Mouse (Mus musculus) c-Kit-negative CD71-positive TER-119-positive erythroid progenitor cells, embryonic 14.5 days (primary cell): ENCODE data around the gene Manbal.
"Not testable (repeated sequence)": the region's sequence is repeated elsewhere in the genome, so short reads cannot be mapped to it uniquely, and the experiment has no call there.

Experiments
- DNase-seq: peaks from one replicate; pipeline ENCODE4 v3.0.0-alpha.2; 2013; ENCODE audit warnings: low read depth, low spot score

Manbal gene

DNA sequence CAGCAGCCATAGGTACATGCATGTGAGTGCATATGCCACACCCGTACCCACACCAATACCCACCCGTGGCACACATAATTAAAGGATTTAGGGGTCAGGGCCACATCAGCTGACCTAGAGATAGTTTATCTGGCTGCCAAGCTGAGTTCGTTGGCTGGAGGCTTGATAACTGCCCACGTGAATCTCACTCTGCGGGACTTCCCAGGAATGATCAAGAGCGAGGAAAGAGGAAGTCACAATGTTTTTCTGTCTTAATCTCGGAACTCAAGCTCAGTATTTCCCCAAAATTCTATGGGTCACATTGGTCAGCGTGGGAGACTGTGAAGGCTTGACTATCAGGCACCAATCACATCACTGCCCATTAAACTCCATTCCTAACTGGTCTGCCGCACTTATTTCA, 632 bp upstream of the Manbal start:
- no peak for DNase-seq

DNA sequence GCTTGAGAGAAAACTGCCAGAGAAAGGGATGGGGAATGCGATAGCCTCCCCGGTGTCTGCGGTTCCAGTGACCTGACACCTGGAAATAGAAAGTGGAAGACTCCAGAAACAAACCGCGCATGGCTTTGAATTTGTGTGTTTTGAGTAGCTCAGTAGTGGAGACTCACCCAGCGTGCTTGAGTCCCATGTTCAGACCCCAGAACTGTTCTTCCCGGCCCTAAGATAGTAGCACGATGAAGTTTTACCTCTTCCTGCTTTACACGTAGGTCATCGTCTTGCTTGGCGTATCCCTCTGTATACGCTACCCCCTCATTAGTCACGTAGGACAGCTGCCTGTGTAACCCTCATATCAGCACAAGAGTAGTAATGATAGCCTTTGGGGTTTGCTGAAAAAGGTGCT, 597 bp downstream of the Manbal start:
- DNase-seq = no peak

DNA sequence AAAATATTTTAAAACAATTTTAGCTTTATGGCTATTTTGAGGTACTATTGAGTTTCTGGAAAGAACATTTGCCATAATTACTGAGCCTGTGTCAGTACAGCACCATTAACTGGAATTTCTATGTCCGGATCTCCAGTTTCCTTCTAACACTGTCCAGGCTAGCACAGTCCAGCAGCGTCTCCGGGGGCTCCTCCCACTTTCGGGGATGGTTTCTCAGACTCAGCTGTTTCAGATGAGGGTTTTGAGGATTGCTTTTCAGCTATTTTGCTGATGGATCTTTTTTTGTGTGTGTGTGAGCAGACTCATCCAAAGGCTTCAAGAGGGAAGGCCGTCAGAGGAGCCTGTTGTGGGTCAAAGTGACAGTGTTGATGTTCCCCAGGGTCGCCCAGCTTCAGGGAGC, 4.3 kb downstream of the Manbal start:
- DNase-seq = no peak

DNA sequence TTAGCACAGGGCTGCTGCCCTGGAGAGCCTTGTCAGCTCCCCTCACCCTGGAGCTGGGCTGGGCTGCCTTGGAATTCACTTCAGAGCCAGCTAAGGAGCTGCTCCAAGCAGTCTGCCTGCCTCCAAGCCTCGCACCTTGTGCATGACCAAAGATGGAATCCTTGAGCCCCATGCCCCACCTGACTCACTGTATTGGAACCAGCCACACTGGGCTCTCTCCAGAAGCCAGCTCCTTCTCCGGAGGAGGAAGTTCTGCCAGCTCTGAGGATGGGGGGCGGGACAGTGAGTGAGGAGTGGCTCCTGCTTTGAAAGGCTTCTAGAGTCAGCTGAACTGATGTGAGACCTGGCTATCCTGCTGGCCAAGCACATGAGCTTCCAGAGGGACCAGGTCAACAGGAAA, 6.3 kb downstream of the Manbal start:
- no peak for DNase-seq

DNA sequence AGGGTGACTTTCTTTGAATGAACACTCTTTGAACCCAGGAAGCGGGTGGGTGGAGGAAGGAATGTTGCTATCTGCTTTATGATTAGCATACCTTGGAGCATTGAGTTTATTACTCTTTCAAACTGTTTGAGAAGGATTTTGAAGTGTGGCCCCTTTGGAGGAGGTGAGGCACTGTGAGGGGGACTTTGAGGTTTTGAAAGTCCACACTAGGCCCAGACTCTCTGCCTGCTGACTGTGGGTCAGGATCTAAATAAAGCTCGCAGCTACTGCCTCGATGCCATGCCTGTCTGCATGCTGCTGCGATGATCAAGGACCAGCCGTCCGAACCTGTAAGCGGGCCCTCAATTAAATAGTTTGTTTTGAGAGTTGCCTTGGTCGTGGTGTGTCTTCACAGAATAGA, 7.7 kb downstream of the Manbal start:
- DNase-seq = no peak

DNA sequence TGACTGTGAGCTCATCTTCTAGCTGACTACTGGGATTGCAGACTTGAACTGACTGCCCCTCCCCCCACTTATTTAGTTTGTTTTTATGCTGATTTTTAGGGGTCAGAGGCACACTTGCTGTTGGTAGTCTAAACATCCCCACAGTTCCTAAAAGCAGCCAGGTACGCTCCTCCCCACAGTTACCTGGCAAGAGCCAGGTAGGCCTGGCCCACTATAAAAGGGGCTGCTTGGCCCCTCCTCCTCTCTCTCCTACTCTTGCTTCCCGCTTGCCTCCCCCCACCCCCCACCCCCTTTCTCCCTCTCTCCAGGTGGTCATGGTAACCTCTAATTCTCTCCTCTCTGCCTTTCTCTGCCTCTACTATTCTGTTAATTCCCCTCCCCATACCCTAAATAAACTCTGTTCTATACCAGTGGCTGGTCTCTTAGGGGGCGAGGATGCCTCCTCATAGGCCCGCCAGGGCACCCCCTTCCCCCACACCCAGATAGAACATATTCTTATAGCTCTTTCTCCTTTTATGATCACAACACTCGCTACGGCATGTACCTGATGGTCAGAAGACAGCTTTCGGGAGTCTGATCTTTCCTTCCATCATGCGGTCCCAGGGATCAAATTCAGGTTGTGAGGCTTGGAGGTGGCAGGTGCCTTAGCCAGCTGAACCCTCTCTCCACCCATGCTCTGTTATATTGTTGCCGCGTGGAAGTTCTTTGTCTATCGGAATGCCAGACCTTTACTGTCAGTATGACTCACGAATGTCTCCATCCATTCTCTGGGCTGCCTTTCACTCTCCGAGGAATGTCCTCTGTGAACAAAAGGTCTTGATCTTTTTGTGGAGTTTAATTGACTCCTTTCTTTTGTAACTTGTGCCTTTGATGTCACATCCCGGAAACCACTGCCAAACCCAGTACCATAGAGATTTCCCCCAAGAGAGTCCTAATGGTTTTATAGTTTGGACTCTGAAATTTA, 8.7 kb downstream of the Manbal start:
- no peak for DNase-seq

DNA sequence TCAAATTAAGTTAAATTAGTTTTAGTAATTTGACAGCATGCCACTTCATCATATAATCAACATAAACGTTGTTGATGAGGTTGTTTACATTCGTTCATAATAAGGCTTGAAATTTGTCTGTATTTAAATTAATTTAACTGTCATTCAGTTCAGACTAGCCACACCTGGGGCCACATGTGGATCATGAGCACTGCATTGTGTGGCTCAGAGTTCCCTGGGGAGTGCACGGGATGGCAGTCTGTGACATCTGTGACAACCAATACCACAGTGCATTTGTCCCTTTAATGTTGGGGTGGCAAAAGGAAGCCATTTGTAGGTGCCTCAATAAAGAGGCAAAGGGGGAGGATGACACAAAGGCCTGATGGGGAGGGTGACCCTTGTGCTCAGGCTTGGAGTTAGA, 9.6 kb downstream of the Manbal start:
- no peak for DNase-seq

DNA sequence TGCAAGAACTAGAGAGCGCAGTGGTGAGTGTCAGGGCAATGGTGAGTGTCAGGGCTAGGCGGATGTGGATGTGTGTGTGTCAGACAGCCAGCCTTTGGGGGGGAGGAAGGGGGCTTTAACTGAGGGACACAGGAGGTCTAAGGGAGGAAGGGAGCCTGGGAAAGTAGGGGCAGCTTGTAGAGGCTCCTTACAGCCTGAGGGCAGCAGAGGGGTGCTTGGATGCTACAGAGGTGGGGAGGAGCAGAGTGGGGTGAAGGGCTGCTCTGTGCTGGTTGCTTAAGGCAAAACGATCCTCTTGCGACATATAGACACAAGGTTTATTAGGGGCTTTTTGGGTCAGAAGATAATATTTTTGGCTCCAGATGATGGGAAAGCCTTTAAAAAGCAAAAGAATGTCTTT, 17.4 kb downstream of the Manbal start:
- no peak for DNase-seq

DNA sequence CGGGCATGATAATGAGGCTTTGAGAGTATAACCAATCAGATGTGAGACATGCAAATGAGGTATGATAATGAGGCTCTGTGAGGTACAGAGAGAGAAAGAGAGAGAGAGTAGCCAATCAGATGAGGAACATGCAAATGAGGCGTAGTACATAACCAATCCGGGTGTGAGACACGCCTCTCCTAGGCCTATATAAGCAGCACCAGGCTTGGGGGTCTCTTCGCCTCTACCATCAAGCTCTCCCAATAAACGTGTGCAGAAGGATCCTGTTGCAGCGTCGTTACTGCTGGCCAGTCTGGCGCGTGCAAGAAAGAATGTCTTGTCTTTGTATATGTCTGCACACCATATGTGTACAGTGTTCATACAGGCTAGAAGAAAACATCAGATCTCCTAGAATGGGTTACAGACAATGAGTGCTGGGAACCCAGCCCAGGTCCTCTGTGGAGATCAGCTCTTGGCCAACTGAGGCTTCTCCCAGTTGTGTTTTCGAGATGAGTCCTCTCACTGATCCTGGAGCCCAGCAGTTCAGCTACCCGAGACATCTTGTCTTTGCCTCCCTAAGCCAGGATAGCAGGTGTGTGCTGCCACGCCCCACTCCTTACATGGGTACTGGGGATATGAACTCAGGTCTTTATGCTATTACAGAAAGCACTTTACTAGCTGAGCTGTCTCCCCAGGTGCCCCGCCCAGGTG, 21.7 kb downstream of the Manbal start:
- DNase-seq = not testable (repeated sequence)

DNA sequence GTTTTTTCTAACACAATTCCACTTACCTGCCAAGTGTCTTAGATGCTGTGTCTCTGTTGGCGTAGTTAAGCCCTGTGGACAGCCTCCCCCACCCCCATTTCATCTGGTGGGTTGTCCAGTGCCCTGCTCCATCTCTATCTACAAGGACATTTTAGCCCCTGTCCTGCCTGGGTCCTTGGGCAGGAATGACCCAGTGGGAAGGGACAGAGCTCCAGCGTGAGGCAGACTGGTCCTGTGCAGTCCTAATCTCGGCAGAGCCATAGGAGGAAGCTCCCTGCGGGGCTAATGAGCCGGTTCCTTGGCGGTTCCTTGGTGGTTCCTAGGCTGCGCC, 22.2 kb downstream of the Manbal start:
- no peak for DNase-seq

DNA sequence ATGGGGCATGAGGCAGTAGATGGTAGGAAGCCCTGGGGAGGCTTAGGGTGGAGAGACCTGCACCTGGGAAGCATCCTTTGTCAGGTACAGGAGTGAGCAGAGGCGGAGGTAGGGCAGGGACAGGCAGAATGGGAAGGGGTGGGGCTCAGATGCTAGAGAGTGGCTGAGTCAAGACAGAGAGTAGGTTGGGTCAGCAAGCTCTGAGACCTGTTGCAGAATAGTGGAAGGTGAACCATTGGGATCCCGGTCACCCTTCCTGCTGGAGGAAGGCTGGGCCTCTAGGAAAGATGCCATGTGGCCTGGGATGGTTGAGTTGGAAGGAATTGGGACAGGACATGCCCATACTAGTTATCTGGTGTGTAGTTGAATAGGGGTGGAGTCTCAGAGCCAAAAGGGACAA, 24.9 kb downstream of the Manbal start:
- no peak for DNase-seq

DNA sequence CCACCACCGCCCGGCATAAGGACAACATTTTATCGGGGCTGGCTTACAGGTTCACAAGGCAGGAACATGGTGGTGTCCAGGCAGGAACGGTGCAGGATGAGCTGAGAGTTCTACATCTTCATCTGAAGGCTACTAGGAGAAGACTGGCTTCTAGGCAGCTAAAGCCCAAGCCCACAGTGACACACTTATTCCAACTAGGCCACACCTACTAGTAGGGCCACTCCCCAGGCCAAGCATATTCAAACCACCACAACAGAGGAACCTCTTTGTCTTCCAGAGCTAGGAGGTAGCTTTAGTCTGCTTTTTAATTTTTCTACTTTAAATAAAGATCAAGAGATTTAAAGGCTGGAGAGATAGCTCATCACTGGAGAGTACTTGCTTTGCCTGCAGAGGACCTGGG, 26.2 kb downstream of the Manbal start:
- DNase-seq = no peak

DNA sequence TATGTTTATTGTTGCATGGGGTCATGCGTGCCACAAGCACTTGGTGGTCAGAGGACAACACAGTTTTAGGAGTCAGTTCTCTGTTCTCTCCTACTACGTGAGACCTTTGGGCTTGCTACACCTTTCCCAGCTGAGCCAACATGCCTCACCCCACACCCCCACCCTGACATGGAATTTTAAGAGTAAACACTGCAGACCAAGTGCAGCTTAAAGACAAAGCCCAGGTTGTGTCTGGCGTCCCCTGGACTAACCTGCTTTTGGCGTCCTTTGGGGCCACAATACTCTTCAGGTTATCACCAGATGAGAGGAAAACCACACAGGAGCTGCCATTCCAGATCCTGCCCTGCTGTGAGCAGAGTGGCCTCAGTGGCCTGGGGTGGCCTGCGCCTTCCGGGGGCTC, 27.5 kb downstream of the Manbal start:
- DNase-seq = no peak

DNA sequence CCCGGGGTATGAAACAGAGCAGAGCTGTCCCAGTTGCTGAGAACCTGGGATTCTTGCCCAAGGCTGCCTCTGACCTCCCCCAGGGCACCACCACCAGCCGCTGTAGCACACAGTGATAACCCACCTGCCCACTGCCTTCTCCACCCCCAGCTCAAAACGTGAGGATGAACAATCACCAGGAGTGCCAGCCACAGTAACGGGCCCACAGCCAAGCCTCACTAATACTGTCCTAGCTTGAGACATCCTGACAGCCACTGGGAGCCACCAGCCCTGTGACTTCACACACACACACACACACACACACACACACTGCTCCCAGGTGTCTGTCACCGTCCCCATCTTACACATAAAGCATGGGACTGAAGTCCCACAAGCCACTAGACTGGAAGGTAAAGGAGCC, 28.0 kb downstream of the Manbal start:
- no peak for DNase-seq

DNA sequence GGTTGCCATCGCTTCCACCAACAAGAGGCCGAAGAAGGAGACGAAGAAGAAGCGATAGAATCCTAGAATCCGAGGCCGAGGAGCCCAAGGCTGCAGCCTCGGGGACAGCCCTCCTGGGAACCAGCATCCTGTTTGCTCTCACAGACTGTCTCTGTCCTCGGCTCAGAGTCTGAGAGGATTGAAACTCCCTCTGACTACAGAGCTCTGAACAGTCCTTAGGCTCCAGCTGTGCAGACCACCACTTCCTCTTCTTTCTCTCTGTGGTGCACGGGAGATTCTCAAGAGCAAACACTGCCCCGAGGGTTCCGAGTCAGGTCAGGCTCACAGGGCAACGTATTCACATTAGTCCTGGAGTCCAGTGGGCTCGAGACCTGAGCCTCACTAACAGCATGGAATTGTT, 28.6 kb downstream of the Manbal start:
- no peak for DNase-seq

DNA sequence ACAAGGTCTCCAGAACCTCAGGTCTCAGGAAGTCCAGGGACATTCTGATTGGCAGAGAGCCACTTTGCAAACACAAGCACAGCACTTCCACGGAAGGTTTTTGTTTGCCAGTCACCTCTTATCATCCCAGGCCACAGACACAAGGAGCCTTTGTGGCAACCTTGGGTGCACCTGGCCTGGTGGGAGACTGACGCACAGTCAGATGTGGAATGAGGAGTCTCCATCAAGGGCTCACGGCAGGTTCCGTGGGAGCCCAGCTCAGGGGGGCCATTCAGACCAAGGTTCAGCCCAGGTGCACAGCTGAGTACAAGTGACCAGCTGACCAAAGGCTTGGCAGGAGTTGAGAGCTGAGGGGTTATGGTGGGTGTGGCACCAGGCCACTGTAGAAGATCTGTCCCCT, 30.0 kb downstream of the Manbal start:
- no peak for DNase-seq

DNA sequence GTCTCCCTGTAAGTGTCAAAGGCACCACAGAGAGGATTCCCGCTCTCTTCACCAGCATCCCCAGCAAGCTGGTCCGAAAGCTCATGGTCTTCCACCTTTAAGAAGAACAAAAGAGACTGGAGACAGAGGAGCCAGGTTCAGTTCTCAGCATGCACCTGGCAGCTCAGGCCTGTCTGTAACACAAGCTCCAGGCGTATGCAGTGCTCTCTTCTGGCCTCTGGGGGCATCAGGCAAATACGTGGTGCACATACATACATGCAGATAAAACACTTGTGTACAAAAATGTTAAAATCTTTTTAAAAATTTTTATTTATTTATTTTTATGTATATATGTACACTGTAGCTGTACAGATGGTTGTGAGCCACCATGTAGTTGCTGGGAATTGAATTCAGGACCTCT, 31.1 kb downstream of the Manbal start:
- no peak for DNase-seq

DNA sequence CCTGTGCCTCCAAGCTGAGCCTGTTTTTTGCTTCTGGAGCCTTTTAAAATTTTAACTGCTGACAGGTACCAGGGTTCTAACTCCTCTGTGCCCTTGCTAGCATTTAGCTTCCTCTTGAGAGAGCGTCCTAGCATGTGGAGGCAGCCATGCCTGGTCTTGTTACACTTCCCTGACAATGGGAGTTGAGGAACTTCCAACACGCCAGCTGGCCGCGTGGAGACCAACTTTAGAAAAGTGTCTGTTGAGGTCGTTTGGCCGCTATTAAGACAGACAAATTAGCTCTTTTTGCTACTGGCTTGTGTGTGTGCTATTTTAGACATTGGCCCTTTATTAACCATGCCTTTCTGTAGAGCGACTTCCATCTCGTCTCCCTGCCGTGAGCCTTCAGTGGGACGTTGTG, 32.4 kb downstream of the Manbal start:
- DNase-seq = no peak

DNA sequence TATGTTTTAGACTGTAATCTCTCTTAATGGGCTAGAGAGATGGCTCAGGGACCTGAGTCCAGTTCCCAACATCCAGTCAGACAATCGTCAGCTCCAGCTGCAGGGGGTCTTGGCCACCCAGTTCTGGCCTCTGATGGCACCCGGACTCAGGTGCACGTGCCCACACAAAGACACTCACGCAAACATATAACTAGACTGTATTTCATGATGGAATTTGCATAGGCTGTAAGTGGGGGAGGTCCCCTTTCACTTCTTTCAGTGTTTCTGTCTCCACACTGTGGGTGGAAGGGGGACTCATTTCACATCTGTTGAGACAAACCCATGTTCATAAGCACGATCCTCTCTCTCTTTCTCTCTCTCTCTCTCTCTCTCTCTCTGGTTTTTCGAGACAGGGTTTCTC, 33.1 kb downstream of the Manbal start:
- no peak for DNase-seq

DNA sequence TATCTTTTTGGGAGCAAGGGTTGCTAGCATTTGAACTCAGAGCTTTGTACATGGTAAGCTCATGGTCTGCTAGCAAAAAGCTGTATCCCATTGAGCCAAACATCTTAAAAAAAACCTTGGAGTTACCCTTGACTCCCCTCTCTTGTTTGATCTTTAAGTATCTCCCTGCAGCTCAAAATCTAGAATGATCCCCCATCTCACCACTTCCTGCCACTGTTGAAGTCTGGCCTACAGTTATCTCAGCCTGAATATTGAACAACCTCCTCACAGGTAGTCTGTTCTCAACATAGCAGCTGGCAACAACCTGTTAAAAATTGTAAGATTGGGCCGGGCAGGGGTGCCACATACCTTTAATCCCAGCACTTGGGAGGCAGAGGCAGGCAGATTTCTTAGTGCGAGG, 33.9 kb downstream of the Manbal start:
- no peak for DNase-seq

DNA sequence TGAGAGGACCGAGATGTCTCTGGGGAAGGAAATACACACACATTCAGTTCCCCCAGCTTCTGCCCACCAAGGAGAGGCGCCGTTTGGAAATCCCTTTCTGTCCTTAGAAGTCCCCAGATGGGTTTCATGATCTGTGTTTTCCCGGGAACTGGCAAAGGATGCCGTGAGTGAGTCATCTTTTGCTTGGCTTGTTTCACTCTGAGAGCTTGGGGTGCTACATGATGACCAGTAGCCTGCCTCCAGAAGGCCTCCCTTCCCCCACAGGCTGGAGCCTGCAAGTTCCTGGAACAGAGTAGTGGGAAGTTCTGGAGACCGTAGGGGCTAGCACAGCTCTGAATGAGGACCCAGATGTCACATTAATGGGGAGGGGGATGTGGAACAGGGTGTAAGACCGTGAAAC, 40.2 kb downstream of the Manbal start:
- DNase-seq = no peak

DNA sequence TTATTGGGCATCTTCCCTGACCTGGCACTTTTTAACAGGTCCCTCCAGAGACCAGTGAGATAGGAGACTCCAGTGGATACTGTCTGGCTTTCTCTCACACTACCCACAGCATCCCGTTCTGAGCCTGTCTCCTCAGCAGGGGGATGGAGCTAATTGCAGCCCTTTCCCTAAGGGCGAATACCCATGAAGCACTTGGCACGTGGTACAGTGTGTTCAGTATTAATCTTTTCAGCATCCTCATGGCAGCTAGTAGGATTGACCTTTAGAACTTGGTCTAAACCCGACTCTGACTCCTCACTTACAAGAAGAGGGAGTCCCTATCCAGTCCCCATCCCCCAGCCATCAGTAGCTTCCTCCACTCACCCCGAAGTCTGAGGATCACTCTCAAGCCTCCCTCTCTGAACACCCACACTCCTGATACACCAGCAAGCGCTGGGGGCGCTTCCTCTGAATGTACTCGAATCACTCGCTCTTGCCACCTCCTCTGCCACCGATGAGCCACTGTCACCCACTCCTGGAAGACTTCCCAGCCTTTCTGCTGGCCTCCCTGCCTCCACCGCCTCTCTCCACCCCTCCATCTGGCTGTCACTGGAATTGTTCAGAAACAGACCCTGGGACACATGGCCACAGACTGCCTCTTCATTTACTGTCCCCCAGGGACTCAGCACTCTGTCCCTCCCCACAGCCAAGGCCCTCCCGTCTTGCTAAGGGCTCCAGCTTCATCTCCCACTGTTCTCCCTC, 42.6 kb downstream of the Manbal start:
- no peak for DNase-seq
